ENCODE assay signal across 19 mouse cellular contexts in the genomic region with DNA sequence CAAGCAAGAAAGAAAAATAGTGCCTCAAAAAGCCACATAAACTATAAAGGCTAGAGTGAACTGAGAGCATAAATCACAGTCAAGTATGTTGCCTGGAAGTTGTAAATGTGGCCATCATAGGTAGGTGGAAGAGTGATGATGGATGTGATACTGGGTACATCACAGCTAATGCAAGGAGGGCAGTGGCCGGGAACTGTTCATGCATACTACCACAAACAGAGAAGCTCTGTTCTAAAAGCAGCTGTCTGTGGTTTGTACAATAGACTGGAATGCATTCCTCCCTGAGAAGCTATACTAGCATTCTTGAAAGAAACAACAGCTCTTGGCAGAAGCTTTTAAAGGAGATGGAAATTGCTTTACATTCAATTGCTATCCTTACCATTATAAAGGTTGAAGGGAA.
A peak's percentile ranks its signal among the peaks of the same experiment; 100 is the strongest.
DNase-seq lines count a peak whose midpoint lies in the region; ATAC-seq lines count a peak whose summit lies in the region.
"Had no signal": no experiment of that assay in that cellular context is flagged by ENCODE, and none has a peak within 500 bp of the region (broad histone marks: within the 10 kb centered on the region; RNA-seq: fewer than 3 reads in every experiment).

No protein-coding gene starts in this region.

- H3K4me2 ChIP-seq in hindbrain, embryonic 11.5 days (replicated peaks; ENCODE audit: low read depth, low read length): no peak overlapping the region
- H3K4me2 ChIP-seq in hindbrain, embryonic 16.5 days (ENCODE audit: low read length): no peak overlapping the region
- no peak overlapping the region for H3K4me2 ChIP-seq in neural tube, embryonic 14.5 days (ENCODE audit: low read depth, low read length)
- no peak overlapping the region for H3K4me2 ChIP-seq in forebrain, embryonic 16.5 days (ENCODE audit: low read length)
- H3K4me2 ChIP-seq: embryonic facial prominence, embryonic 13.5 days; forebrain, embryonic 13.5 days; heart, embryonic 13.5 days; hindbrain, embryonic 12.5 days had no signal

- H3K9ac ChIP-seq in hindbrain, embryonic 11.5 days (ENCODE audit: low read depth, low read length): no peak overlapping the region
- no peak overlapping the region for H3K9ac ChIP-seq in hindbrain, embryonic 16.5 days (ENCODE audit: low read depth, low read length)
- no peak overlapping the region for H3K9ac ChIP-seq in neural tube, embryonic 14.5 days (replicated peaks; ENCODE audit: low read depth, low read length)
- no peak overlapping the region for H3K9ac ChIP-seq in forebrain, embryonic 16.5 days (replicated peaks; ENCODE audit: low read depth, low read length)
- H3K9ac ChIP-seq: embryonic facial prominence, embryonic 13.5 days; forebrain, embryonic 13.5 days; heart, embryonic 13.5 days; hindbrain, embryonic 12.5 days had no signal

- H3K27ac ChIP-seq in hindbrain, embryonic 11.5 days (ENCODE audit: low read depth, low read length): no peak overlapping the region
- no peak overlapping the region for H3K27ac ChIP-seq in hindbrain, embryonic 16.5 days (ENCODE audit: low read depth, low read length)
- no peak overlapping the region for H3K27ac ChIP-seq in neural tube, embryonic 14.5 days (ENCODE audit: low read depth, low read length)
- H3K27ac ChIP-seq in forebrain, embryonic 16.5 days (ENCODE audit: low read length): no peak overlapping the region
- H3K27ac ChIP-seq: embryonic facial prominence, embryonic 13.5 days; forebrain, embryonic 13.5 days; gastrocnemius, adult 2 months; heart, embryonic 13.5 days; hindbrain, embryonic 12.5 days; hindbrain, postnatal 0 days had no signal

- H3K36me3 ChIP-seq in hindbrain, embryonic 11.5 days (ENCODE audit: control insufficient read depth, insufficient read depth, low read length): no peaks in the 10 kb centered on the region
- no peaks in the 10 kb centered on the region for H3K36me3 ChIP-seq in hindbrain, embryonic 16.5 days (ENCODE audit: control insufficient read depth, insufficient read depth, low read length)
- H3K36me3 ChIP-seq in neural tube, embryonic 14.5 days (ENCODE audit: control insufficient read depth, insufficient read depth, low read length): no peaks in the 10 kb centered on the region
- H3K36me3 ChIP-seq in forebrain, embryonic 16.5 days (ENCODE audit: control insufficient read depth, insufficient read depth): no peaks in the 10 kb centered on the region
- H3K36me3 ChIP-seq: embryonic facial prominence, embryonic 13.5 days; heart, embryonic 13.5 days; hindbrain, embryonic 12.5 days had no signal

- WGBS in hindbrain, embryonic 11.5 days: 52% methylated on average over 1 of the region's 1 CpGs
- WGBS in hindbrain, embryonic 16.5 days: 25% methylated on average over 1 of the region's 1 CpGs
- 38% methylated on average over 1 of the region's 1 CpGs for WGBS in neural tube, embryonic 14.5 days
- WGBS in forebrain, embryonic 16.5 days: 49% methylated on average over 1 of the region's 1 CpGs

- H3K4me1 ChIP-seq in hindbrain, embryonic 11.5 days (replicated peaks; ENCODE audit: control insufficient read depth, insufficient read depth, low read length): no peaks in the 10 kb centered on the region
- no peaks in the 10 kb centered on the region for H3K4me1 ChIP-seq in hindbrain, embryonic 16.5 days (ENCODE audit: control insufficient read depth, insufficient read depth, low read depth, low read length)
- H3K4me1 ChIP-seq in neural tube, embryonic 14.5 days (ENCODE audit: control insufficient read depth, insufficient read depth, low read length): no peaks in the 10 kb centered on the region
- H3K4me1 ChIP-seq in forebrain, embryonic 16.5 days (replicated peaks; ENCODE audit: control insufficient read depth, insufficient read depth, low read length): no peaks in the 10 kb centered on the region
- H3K4me1 ChIP-seq: embryonic facial prominence, embryonic 13.5 days; forebrain, embryonic 13.5 days; heart, embryonic 13.5 days; hindbrain, embryonic 12.5 days had no signal

- no peaks in the 10 kb centered on the region for H3K27me3 ChIP-seq in hindbrain, embryonic 11.5 days (ENCODE audit: control insufficient read depth, insufficient read depth, low read length)
- no peaks in the 10 kb centered on the region for H3K27me3 ChIP-seq in hindbrain, embryonic 16.5 days (replicated peaks; ENCODE audit: control insufficient read depth, insufficient read depth, low read length)
- no peaks in the 10 kb centered on the region for H3K27me3 ChIP-seq in neural tube, embryonic 14.5 days (ENCODE audit: control insufficient read depth, insufficient read depth, low read length)
- no peaks in the 10 kb centered on the region for H3K27me3 ChIP-seq in forebrain, embryonic 16.5 days (replicated peaks; ENCODE audit: control insufficient read depth, insufficient read depth, low read length)
- H3K27me3 ChIP-seq: embryonic facial prominence, embryonic 13.5 days; forebrain, embryonic 13.5 days; heart, embryonic 13.5 days; hindbrain, embryonic 12.5 days had no signal

- H3K4me3 ChIP-seq in hindbrain, embryonic 11.5 days (ENCODE audit: low read depth, low read length): no peak overlapping the region
- no peak overlapping the region for H3K4me3 ChIP-seq in hindbrain, embryonic 16.5 days (ENCODE audit: low read length)
- no peak overlapping the region for H3K4me3 ChIP-seq in neural tube, embryonic 14.5 days (ENCODE audit: low read depth, low read length)
- H3K4me3 ChIP-seq in forebrain, embryonic 16.5 days (replicated peaks; ENCODE audit: low read length): no peak overlapping the region
- H3K4me3 ChIP-seq: embryonic facial prominence, embryonic 13.5 days; forebrain, embryonic 13.5 days; gastrocnemius, adult 2 months; heart, embryonic 13.5 days; hindbrain, embryonic 12.5 days had no signal

- ATAC-seq in hindbrain, embryonic 11.5 days (ENCODE audit: low FRiP score): peak; percentile 57; the same call in 1 of the 2 replicates
- ATAC-seq in hindbrain, embryonic 16.5 days: no peak
- ATAC-seq in neural tube, embryonic 14.5 days (ENCODE audit: low read depth): peak; percentile 51; the same call in 1 of the 2 replicates
- ATAC-seq in forebrain, embryonic 16.5 days: no peak
- ATAC-seq: activated CD4-positive, CD25-positive, alpha-beta regulatory T cell, adult 4 months; forebrain, embryonic 13.5 days; hindbrain, postnatal 0 days had no signal

- DNase-seq in hindbrain, embryonic 11.5 days (ENCODE audit: low spot score): peak; percentile 1
- DNase-seq in neural tube, embryonic 10.5 days (ENCODE audit: extremely low spot score, low spot score): no peak
- DNase-seq in R1 (ENCODE audit: low read depth, low spot score): peak; percentile 7
- DNase-seq in spleen, postnatal 10 days (ENCODE audit: low spot score in 2 of 2): no peak
- DNase-seq: adrenal gland, postnatal 14 days; cerebellum, adult 2 months; cerebellum, postnatal 10 days; gastrocnemius, adult 2 months; gastrocnemius, postnatal 25 days; heart, postnatal 36 days had no signal

- no peaks in the 10 kb centered on the region for H3K9me3 ChIP-seq in hindbrain, embryonic 11.5 days (ENCODE audit: control insufficient read depth, low read length)
- H3K9me3 ChIP-seq in hindbrain, embryonic 16.5 days (ENCODE audit: control insufficient read depth, low read length): no peaks in the 10 kb centered on the region
- H3K9me3 ChIP-seq in neural tube, embryonic 14.5 days (ENCODE audit: control insufficient read depth, low read length): no peaks in the 10 kb centered on the region
- H3K9me3 ChIP-seq in forebrain, embryonic 16.5 days (ENCODE audit: control insufficient read depth, low read length): no peaks in the 10 kb centered on the region
- H3K9me3 ChIP-seq: embryonic facial prominence, embryonic 13.5 days; forebrain, embryonic 13.5 days; heart, embryonic 13.5 days; hindbrain, embryonic 12.5 days had no signal

Comparison
In these comparisons a context has a peak if more than half of its experiments do, and no peak if none do; other contexts are left out.
1. ATAC-seq: peak in hindbrain, embryonic 11.5 days (single experiment) and neural tube, embryonic 14.5 days (single experiment); none in hindbrain, embryonic 16.5 days (single experiment) and forebrain, embryonic 16.5 days (single experiment).
2. DNase-seq: peak in hindbrain, embryonic 11.5 days (single experiment) and R1 (single experiment); none in neural tube, embryonic 10.5 days (single experiment) and spleen, postnatal 10 days (0 of 2).